Mouse (Mus musculus) intestine, embryonic 15.5 days (tissue): Measurements from ENCODE around the gene Slc4a1. TPM values are rescaled to one million over a fixed set of nuclear protein-coding genes. Genes with fewer than 3 reads are reported as not detected.
"Not testable (repeated sequence)": the region's sequence is repeated elsewhere in the genome, so short reads cannot be mapped to it uniquely, and the experiment has no call there.

ENCODE experiments used
- ATAC-seq: fragments of 200-750 bp; cut with Nextera tagmentation; 2 replicates; pipeline ENCODE4 v1.8.0; 2017; ENCODE audit warnings: moderate TSS enrichment, moderate library complexity
- H3K27ac ChIP-seq: fragments of 300-500 bp; sonication (generic); 2 replicates; pipeline ENCODE4 v1.5.1; 2015; ENCODE audit warnings: mild to moderate bottlenecking, inconsistent platforms
- H3K27me3 ChIP-seq: fragments of 300-500 bp; sonication (generic); replicated peaks from 2 replicates; pipeline ENCODE4 v1.6.1; 2015; ENCODE audit warnings: inconsistent platforms
- H3K36me3 ChIP-seq: fragments of 300-500 bp; sonication (generic); 2 replicates; pipeline ENCODE4 v1.6.1; 2015; ENCODE audit warnings: inconsistent platforms
- H3K4me1 ChIP-seq: fragments of 300-500 bp; sonication (generic); replicated peaks from 2 replicates; pipeline ENCODE4 v1.6.1; 2015; ENCODE audit warnings: inconsistent platforms
- H3K4me2 ChIP-seq: fragments of 300-500 bp; sonication (generic); replicated peaks from 2 replicates; pipeline ENCODE4 v1.6.1; 2015; ENCODE audit warnings: mild to moderate bottlenecking, inconsistent platforms
- H3K4me3 ChIP-seq: fragments of 300-500 bp; sonication (generic); replicated peaks from 2 replicates; pipeline ENCODE4 v1.5.1; 2015; ENCODE audit warnings: inconsistent platforms
- H3K9ac ChIP-seq: fragments of 300-500 bp; sonication (generic); 2 replicates; pipeline ENCODE4 v1.6.1; 2015; ENCODE audit warnings: inconsistent platforms
- H3K9me3 ChIP-seq: fragments of 300-500 bp; sonication (generic); 2 replicates; pipeline ENCODE4 v1.6.1; 2016; ENCODE audit warnings: inconsistent platforms
- WGBS: fragments of 180-500 bp; shearing (Covaris S2); methylation state at CpG from one replicate; pipeline ENCODE4 v1.1.7; 2015; 5-methylcytosine and 5-hydroxymethylcytosine counted together
- polyA plus RNA-seq: library from polyadenylated mRNA; unstranded; fragments of >200 nt; fragmentation: Nextera tagmentation; extraction: Ambion mirVana; gene quantifications from 2 replicates; pipeline ENCODE4 v1.2.1, GENCODE M21; 2015

The Slc4a1 gene
- polyA plus RNA-seq, 1 experiment from 2014 or later = 15.2 TPM

GRCm38 (mm10) chr11:102395250-102395649 lies 29.2 kb upstream of the Slc4a1 start:
- no peak overlapping the region for H3K27ac ChIP-seq
- no peak for ATAC-seq
- no peak overlapping the region for H3K4me2 ChIP-seq
- H3K9ac ChIP-seq = no peak overlapping the region
- H3K9me3 ChIP-seq = no peaks in the 10 kb centered on the region
- peaks cover 28% of the 10 kb centered on the region for H3K27me3 ChIP-seq
- no peaks in the 10 kb centered on the region for H3K36me3 ChIP-seq
- 13% methylated on average over 5 of the region's 5 CpGs for WGBS
- H3K4me3 ChIP-seq = no peak overlapping the region
- peaks cover 37% of the 10 kb centered on the region for H3K4me1 ChIP-seq

GRCm38 (mm10) chr11:102394421-102395124 lies 28.6 kb upstream of the Slc4a1 start:
- Histone ChIP-seq H3K4me3 (no peak overlapping the region; the same call in 1 of the 2 replicates), H3K9me3 (no peaks in the 10 kb centered on the region), H3K4me1 (peaks cover 32% of the 10 kb centered on the region), H3K27ac (no peak overlapping the region), H3K9ac (no peak overlapping the region), H3K4me2 (peak overlapping the region; percentile 87; the same call in 1 of the 2 replicates), H3K36me3 (no peaks in the 10 kb centered on the region), H3K27me3 (peaks cover 23% of the 10 kb centered on the region)
- WGBS = 79% methylated on average over 9 of the region's 9 CpGs
- ATAC-seq = no peak

GRCm38 (mm10) chr11:102393719-102394420 lies 27.9 kb upstream of the Slc4a1 start:
- 9% methylated on average over 17 of the region's 17 CpGs for WGBS
- Histone ChIP-seq H3K4me2 (peak overlapping the region; percentile 87), H3K27me3 (peaks cover 16% of the 10 kb centered on the region), H3K36me3 (no peaks in the 10 kb centered on the region), H3K9me3 (no peaks in the 10 kb centered on the region), H3K4me1 (peaks cover 25% of the 10 kb centered on the region), H3K4me3 (peak overlapping the region; percentile 43), H3K9ac (0 out of 2 replicates have a peak overlapping the region, but pooled peaks have one; percentile 14), H3K27ac (no peak overlapping the region)
- ATAC-seq = peak; percentile 34

GRCm38 (mm10) chr11:102393238-102393634 lies 27.2 kb upstream of the Slc4a1 start, which contains the start of gene Rundc3a:
Rundc3a (plus strand) TSS chr11:102393403.
- peak; percentile 83 for ATAC-seq
- H3K9me3 ChIP-seq = no peaks in the 10 kb centered on the region
- H3K27ac ChIP-seq = peak within 1 kb of the TSS; percentile 27; the same call in 1 of the 2 replicates
- H3K27me3 ChIP-seq = peaks cover 11% of the 10 kb centered on the region
- H3K4me2 ChIP-seq = peak within 1 kb of the TSS; percentile 87
- H3K4me3 ChIP-seq = peak within 1 kb of the TSS; percentile 43
- peak within 1 kb of the TSS; percentile 14; the same call in 1 of the 2 replicates for H3K9ac ChIP-seq
- no peaks in the 10 kb centered on the region for H3K36me3 ChIP-seq
- 0% methylated on average over 34 of the region's 34 CpGs for WGBS
- peaks cover 24% of the 10 kb centered on the region for H3K4me1 ChIP-seq

GRCm38 (mm10) chr11:102392441-102393237 lies 26.6 kb upstream of the Slc4a1 start:
- peaks cover 6% of the 10 kb centered on the region for H3K27me3 ChIP-seq
- H3K4me1 ChIP-seq = peaks cover 22% of the 10 kb centered on the region
- no peak; the same call in 1 of the 2 replicates for ATAC-seq
- H3K27ac ChIP-seq = peak overlapping the region; percentile 27; the same call in 1 of the 2 replicates
- H3K4me3 ChIP-seq = peak overlapping the region; percentile 43
- peak overlapping the region; percentile 87 for H3K4me2 ChIP-seq
- H3K36me3 ChIP-seq = no peaks in the 10 kb centered on the region
- H3K9ac ChIP-seq = no peak overlapping the region; the same call in 1 of the 2 replicates
- 15% methylated on average over 15 of the region's 15 CpGs for WGBS
- H3K9me3 ChIP-seq = no peaks in the 10 kb centered on the region

GRCm38 (mm10) chr11:102389436-102389835 lies 23.4 kb upstream of the Slc4a1 start:
- not testable (repeated sequence) for H3K36me3 ChIP-seq

GRCm38 (mm10) chr11:102386121-102386520 lies 20.1 kb upstream of the Slc4a1 start:
- 51% methylated on average over 5 of the region's 5 CpGs for whole genome bisulfite sequencing
- no peak overlapping the region for H3K4me2 ChIP-seq
- H3K4me3 ChIP-seq = no peak overlapping the region
- H3K9me3 ChIP-seq = no peaks in the 10 kb centered on the region
- H3K4me1 ChIP-seq = 0 out of 2 replicates have a peak, but pooled peaks cover 3% of the 10 kb centered on the region
- ATAC-seq = no peak
- no peak overlapping the region for H3K27ac ChIP-seq
- H3K36me3 ChIP-seq = no peaks in the 10 kb centered on the region
- H3K9ac ChIP-seq = no peak overlapping the region
- no peaks in the 10 kb centered on the region for H3K27me3 ChIP-seq

More at GRCm38 (mm10) chr11:102389436-102389835, 23.4 kb upstream of the Slc4a1 start:
- not testable (repeated sequence) for H3K4me2 ChIP-seq, H3K4me3 ChIP-seq, ATAC-seq, H3K9ac ChIP-seq, H3K9me3 ChIP-seq, H3K27ac ChIP-seq, H3K27me3 ChIP-seq
- peaks cover 20% of the 10 kb centered on the region for H3K4me1 ChIP-seq
- 91% methylated on average over 4 of the region's 5 CpGs for WGBS

GRCm38 (mm10) chr11:102385075-102385474 lies 19.1 kb upstream of the Slc4a1 start:
- WGBS = 48% methylated on average over 4 of the region's 4 CpGs
- H3K36me3 ChIP-seq = no peaks in the 10 kb centered on the region
- H3K9ac ChIP-seq = no peak overlapping the region
- no peak overlapping the region for H3K4me2 ChIP-seq
- no peaks in the 10 kb centered on the region for H3K27me3 ChIP-seq
- H3K9me3 ChIP-seq = no peaks in the 10 kb centered on the region
- no peak overlapping the region for H3K4me3 ChIP-seq
- H3K27ac ChIP-seq = no peak overlapping the region
- H3K4me1 ChIP-seq = 0 out of 2 replicates have a peak, but pooled peaks cover 3% of the 10 kb centered on the region
- no peak for ATAC-seq

GRCm38 (mm10) chr11:102384418-102384817 lies 18.4 kb upstream of the Slc4a1 start:
- Histone ChIP-seq H3K4me2 (no peak overlapping the region), H3K27ac (no peak overlapping the region), H3K4me1 (0 out of 2 replicates have a peak, but pooled peaks cover 3% of the 10 kb centered on the region), H3K27me3 (no peaks in the 10 kb centered on the region), H3K4me3 (no peak overlapping the region), H3K36me3 (no peaks in the 10 kb centered on the region), H3K9ac (no peak overlapping the region), H3K9me3 (no peaks in the 10 kb centered on the region)
- WGBS = 58% methylated on average over 2 of the region's 2 CpGs
- no peak for ATAC-seq

- 0 out of 2 replicates have a peak, but pooled peaks cover 4% of the 10 kb centered on the region for H3K9me3 ChIP-seq
- 0 out of 2 replicates have a peak, but pooled peaks cover 3% of the 10 kb centered on the region for H3K4me1 ChIP-seq
- no peak overlapping the region for H3K4me2 ChIP-seq
- no peak for ATAC-seq
- H3K9ac ChIP-seq = no peak overlapping the region
- H3K27me3 ChIP-seq = no peaks in the 10 kb centered on the region
- no peak overlapping the region for H3K27ac ChIP-seq
- WGBS = 84% methylated on average over 1 of the region's 1 CpGs
- H3K4me3 ChIP-seq = no peak overlapping the region
- no peaks in the 10 kb centered on the region for H3K36me3 ChIP-seq
Observed at GRCm38 (mm10) chr11:102383365-102384136, 17.5 kb upstream of the Slc4a1 start.

GRCm38 (mm10) chr11:102382794-102383193 lies 16.8 kb upstream of the Slc4a1 start:
- Histone ChIP-seq H3K27ac (no peak overlapping the region), H3K27me3 (no peaks in the 10 kb centered on the region), H3K4me3 (no peak overlapping the region), H3K9ac (no peak overlapping the region), H3K9me3 (0 out of 2 replicates have a peak, but pooled peaks cover 4% of the 10 kb centered on the region), H3K4me2 (no peak overlapping the region), H3K36me3 (no peaks in the 10 kb centered on the region), H3K4me1 (0 out of 2 replicates have a peak, but pooled peaks cover 3% of the 10 kb centered on the region)
- ATAC-seq = no peak
- WGBS = 82% methylated on average over 3 of the region's 3 CpGs
